Mouse (Mus musculus): ENCODE data around the gene Naglu. TPM values are rescaled to one million over a fixed set of nuclear protein-coding genes. Genes with fewer than 3 reads are reported as not detected.
A peak's percentile ranks its signal among the peaks of the same experiment; 100 is the strongest.

Naglu gene
- total and polyA plus RNA-seq, 3 experiments, result 11.2 to 33.3 (median 13.8) TPM

DNA sequence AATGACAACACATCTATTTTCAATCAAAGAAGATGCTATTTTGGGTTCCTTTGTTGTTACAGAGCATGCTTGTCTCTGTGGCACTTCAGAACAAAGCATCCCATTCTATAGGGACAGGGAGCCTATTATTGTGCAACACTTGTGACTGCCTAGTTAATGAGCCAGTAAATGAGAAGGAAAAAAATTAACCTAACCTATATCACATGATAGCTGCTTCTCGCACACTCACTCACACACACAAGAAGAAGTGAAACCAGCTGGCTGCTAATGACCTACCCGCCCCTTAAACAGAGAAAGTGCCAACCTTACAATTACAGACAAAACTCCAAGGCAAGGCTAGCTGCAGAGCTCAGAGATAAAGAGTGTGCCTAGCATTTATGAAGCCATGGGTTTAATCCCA is 45.8 kb downstream of the Naglu start:
- Histone ChIP-seq H3K79me2 (replicated peaks; ENCODE audit: control insufficient read depth, extremely low read depth, insufficient read depth, poor library complexity, severe bottlenecking) (peaks cover 85% of the 10 kb centered on the region), H3K36me3 (replicated peaks in 1 of 2; ENCODE audit: control insufficient read depth in 1 of 2, insufficient read depth in 1 of 2, low read length in 1 of 2) (peaks cover 4 to 43% of the 10 kb centered on the region in 2 experiments), H3K9me3 (replicated peaks; ENCODE audit: low read length) (peaks cover 13% of the 10 kb centered on the region), H3K4me2 (ENCODE audit: insufficient read depth, low read depth, poor library complexity, severe bottlenecking) (peak overlapping the region; percentile 53), H3K27ac (ENCODE audit: insufficient read depth, low read depth) (peak overlapping the region; percentile 49), H3K9ac (ENCODE audit: insufficient read depth, low read depth) (no peak overlapping the region; the same call in 1 of the 2 replicates), H3K4me1 (ENCODE audit: control insufficient read depth in 1 of 2, insufficient read depth in 2 of 2) (peaks cover 20 to 70% of the 10 kb centered on the region in 2 experiments), H3K27me3 (replicated peaks) (no peaks in the 10 kb centered on the region), H3K4me3 (replicated peaks in 1 of 3; ENCODE audit: low read depth in 2 of 3, low read length in 2 of 3, poor library complexity in 1 of 3) (no peak overlapping the region)
- dilution Hi-C loops (cut with MboI; ENCODE audit: extremely low pct_ligation_motif_present, extremely low pct_unique_long_range_greater_than_20kb, low sequenced_read_pairs), result no loop called here
- in situ Hi-C loops (cut with MboI; ENCODE audit: low pct_ligation_motif_present, low pct_unique_long_range_greater_than_20kb, low sequenced_read_pairs), result no loop called here
- DNase-seq (ENCODE audit: extremely low read depth), result peak; percentile 77
- TF ChIP-seq IRF4 (IDR thresholded peaks at IDR 0.05; ENCODE audit: low read depth, low read length), result peak; percentile 99
- no peak for TF ChIP-seq NRF1 (IDR thresholded peaks at IDR 0.05; ENCODE audit: low read depth, low read length)
- TF ChIP-seq SMC3 (IDR thresholded peaks at IDR 0.05; ENCODE audit: low read depth, low read length), result no peak
- TF ChIP-seq POLR2A (IDR thresholded peaks at IDR 0.05; ENCODE audit: low read depth, low read length), result no peak
- no peak for TF ChIP-seq MAX (IDR thresholded peaks at IDR 0.05; ENCODE audit: low read length)
- TF ChIP-seq UBTF (IDR thresholded peaks at IDR 0.05; ENCODE audit: low read depth, low read length), result no peak
- TF ChIP-seq RCOR1 (conservative IDR thresholded peaks at IDR 0.05; ENCODE audit: low read depth, low read length), result no peak
- no peak for TF ChIP-seq PAX5 (IDR thresholded peaks at IDR 0.05; ENCODE audit: low read length)
- peak; percentile 71 for TF ChIP-seq MEF2A (IDR thresholded peaks at IDR 0.05; ENCODE audit: borderline replicate concordance, low read depth, low read length)
- TF ChIP-seq BHLHE40 (IDR thresholded peaks at IDR 0.05; ENCODE audit: low read depth, low read length), result peak; percentile 98
- no peak for TF ChIP-seq KAT2A (IDR thresholded peaks at IDR 0.05; ENCODE audit: insufficient replicate concordance, low read length)
- TF ChIP-seq ELF1 (IDR thresholded peaks at IDR 0.05; ENCODE audit: low read depth, low read length), result no peak
- no peak for TF ChIP-seq JUN (IDR thresholded peaks at IDR 0.05; ENCODE audit: insufficient read depth, low read depth, low read length)
- no peak for TF ChIP-seq ZKSCAN1 (IDR thresholded peaks at IDR 0.05; ENCODE audit: borderline replicate concordance, low read depth, low read length)
- TF ChIP-seq SIN3A (IDR thresholded peaks at IDR 0.05; ENCODE audit: low read length), result peak; percentile 99
- TF ChIP-seq E2F4 (IDR thresholded peaks at IDR 0.05; ENCODE audit: insufficient replicate concordance, low read depth, low read length), result no peak
- TF ChIP-seq USF1 (IDR thresholded peaks at IDR 0.05; ENCODE audit: low read depth, low read length), result peak; percentile 38; the same call in 1 of the 2 replicates
- TF ChIP-seq CHD2 (IDR thresholded peaks at IDR 0.05; ENCODE audit: low read length), result no peak
- no peak for TF ChIP-seq POLR2AphosphoS2 (IDR thresholded peaks at IDR 0.05; ENCODE audit: low read depth, low read length)
- no peak; the same call in 1 of the 2 replicates for TF ChIP-seq USF2 (conservative IDR thresholded peaks at IDR 0.05; ENCODE audit: low read depth, low read length)
- no peak for TF ChIP-seq CHD1 (IDR thresholded peaks at IDR 0.05; ENCODE audit: low read depth, low read length)
- peak; percentile 39 for TF ChIP-seq MYC (IDR thresholded peaks at IDR 0.05; ENCODE audit: low read depth, low read length)
- peak; percentile 95 for TF ChIP-seq EP300 (IDR thresholded peaks at IDR 0.05; ENCODE audit: low read length)
- TF ChIP-seq ZC3H11A (IDR thresholded peaks at IDR 0.05; ENCODE audit: low read depth, low read length), result no peak
- TF ChIP-seq RAD21 (IDR thresholded peaks at IDR 0.05; ENCODE audit: low read depth, low read length), result no peak
- TF ChIP-seq ZNF384 (IDR thresholded peaks at IDR 0.05; ENCODE audit: low read depth, low read length), result peak; percentile 86
- TF ChIP-seq GABPA (IDR thresholded peaks at IDR 0.05; ENCODE audit: insufficient replicate concordance, low read depth, low read length), result no peak
- TF ChIP-seq TCF12 (IDR thresholded peaks at IDR 0.05; ENCODE audit: low read depth, low read length), result peak; percentile 78
- peak; percentile 99 for TF ChIP-seq ETS1 (conservative IDR thresholded peaks at IDR 0.05; ENCODE audit: low read depth, low read length)
- no peak for TF ChIP-seq NELFE (IDR thresholded peaks at IDR 0.05; ENCODE audit: low read depth, low read length)
- 0 out of 2 replicates have a peak, but pooled peaks have one; percentile 10 for TF ChIP-seq TBP (conservative IDR thresholded peaks at IDR 0.05; ENCODE audit: low read depth, low read length)
- 0 out of 2 replicates have a peak, but pooled peaks have one; percentile 34 for TF ChIP-seq JUND (conservative IDR thresholded peaks at IDR 0.05; ENCODE audit: low read depth, low read length)
- peak; percentile 19; the same call in 1 of the 2 replicates for TF ChIP-seq MAFK (IDR thresholded peaks at IDR 0.05; ENCODE audit: insufficient replicate concordance, low read length)
- peak; percentile 70; the same call in 1 of the 2 replicates for TF ChIP-seq MXI1 (IDR thresholded peaks at IDR 0.05; ENCODE audit: low read depth, low read length)
- no peak for TF ChIP-seq CTCF (conservative IDR thresholded peaks at IDR 0.05 in 1 of 2, IDR thresholded peaks at IDR 0.05 in 1 of 2; ENCODE audit: low read depth in 2 of 2, low read length in 2 of 2)
- 0 out of 2 replicates have a peak, but pooled peaks have one; percentile 34 for TF ChIP-seq MAZ (IDR thresholded peaks at IDR 0.05; ENCODE audit: low read depth, low read length)
